Mouse (Mus musculus) spleen, postnatal 36 days (tissue): ENCODE measurements around the gene Gm17324.

Experiments used
- DNase-seq, 2 experiments: peaks; one replicate each; pipeline ENCODE4 v3.0.0; 2022; ENCODE audit warnings: low spot score in 2 of 2, mixed read lengths in 1 of 2

Gene Gm17324

GRCm38 (mm10) chr9:78465725-78466124, 17.1 kb upstream of the Gm17324 start:
- DNase-seq: no peak

GRCm38 (mm10) chr9:78463337-78463736, 14.8 kb upstream of the Gm17324 start:
- no peak for DNase-seq

- no peak for DNase-seq
Observed at GRCm38 (mm10) chr9:78457026-78457425, 8.4 kb upstream of the Gm17324 start.

- DNase-seq: peak; percentile 42 to 53
Observed at GRCm38 (mm10) chr9:78451382-78451781, 2.8 kb upstream of the Gm17324 start.

GRCm38 (mm10) chr9:78450404-78450803, 1.8 kb upstream of the Gm17324 start:
- DNase-seq: no peak

GRCm38 (mm10) chr9:78447606-78447972, 997 bp downstream of the Gm17324 start:
- no peak for DNase-seq

- peak; percentile 71 to 72 for DNase-seq
Observed at GRCm38 (mm10) chr9:78442579-78443392, 5.8 kb downstream of the Gm17324 start, which contains the start of gene Cgas. Gene Cgas (minus strand): TSS chr9:78443237.

- DNase-seq: no peak
Observed at GRCm38 (mm10) chr9:78442237-78442578, 6.4 kb downstream of the Gm17324 start.

- peak; percentile 4 to 14 for DNase-seq
Observed at GRCm38 (mm10) chr9:78439426-78439825, 9.2 kb downstream of the Gm17324 start.

- no peak for DNase-seq
Observed at GRCm38 (mm10) chr9:78432471-78432870, 16.1 kb downstream of the Gm17324 start.

- peak; percentile 76 for DNase-seq
Observed at GRCm38 (mm10) chr9:78430486-78430885, 18.1 kb downstream of the Gm17324 start.

- DNase-seq: no peak
Observed at GRCm38 (mm10) chr9:78429551-78429950, 19.0 kb downstream of the Gm17324 start.

GRCm38 (mm10) chr9:78428870-78429432, 19.6 kb downstream of the Gm17324 start:
- no peak for DNase-seq

GRCm38 (mm10) chr9:78428185-78428584, 20.4 kb downstream of the Gm17324 start:
- peak; percentile 16 to 24 for DNase-seq

- DNase-seq: peak in 1 of 2 experiments; percentile 24
Observed at GRCm38 (mm10) chr9:78427362-78427781, 21.2 kb downstream of the Gm17324 start.

GRCm38 (mm10) chr9:78401596-78401995, 47.0 kb downstream of the Gm17324 start:
- no peak for DNase-seq

- DNase-seq: no peak
Observed at GRCm38 (mm10) chr9:78400570-78400969, 48.0 kb downstream of the Gm17324 start.
